Mouse (Mus musculus) hindbrain, postnatal 0 days (tissue): Measurements from ENCODE around the gene Ocm. TPM values are rescaled to one million over a fixed set of nuclear protein-coding genes. Genes with fewer than 3 reads are reported as not detected.
A peak's percentile ranks its signal among the peaks of the same experiment; 100 is the strongest.

Experiments
- ATAC-seq: fragments of 200-750 bp; cut with Nextera tagmentation; 2 replicates; pipeline ENCODE4 v1.8.0; 2017; ENCODE audit warnings: mild to moderate bottlenecking, moderate TSS enrichment, moderate library complexity
- DNase-seq: peaks from one replicate; pipeline ENCODE4 v3.0.0-alpha.2; 2015; ENCODE audit warnings: low spot score
- H3K27ac ChIP-seq: fragments of 300-500 bp; sonication (generic); 2 replicates; pipeline ENCODE4 v1.5.1; 2014; ENCODE audit warnings: mild to moderate bottlenecking
- H3K27me3 ChIP-seq: fragments of 300-500 bp; sonication (generic); 2 replicates; pipeline ENCODE4 v1.6.1; 2014; ENCODE audit warnings: low read length, mixed read lengths; ENCODE audit not compliant: insufficient read depth
- H3K36me3 ChIP-seq: fragments of 300-500 bp; sonication (generic); 2 replicates; pipeline ENCODE4 v1.6.1; 2014; ENCODE audit warnings: low read length, mixed read lengths; ENCODE audit not compliant: insufficient read depth
- H3K4me1 ChIP-seq: fragments of 300-500 bp; sonication (generic); 2 replicates; pipeline ENCODE4 v1.6.1; 2014; ENCODE audit warnings: antibody characterized with exemption, low read length, mixed read lengths; ENCODE audit not compliant: insufficient read depth
- H3K4me2 ChIP-seq: fragments of 300-500 bp; sonication (generic); 2 replicates; pipeline ENCODE4 v1.6.1; 2014; ENCODE audit warnings: low read depth, mild to moderate bottlenecking, low read length, moderate library complexity, mixed read lengths
- H3K4me3 ChIP-seq: fragments of 300-500 bp; sonication (generic); 2 replicates; pipeline ENCODE4 v1.5.1; 2014; ENCODE audit warnings: low read length
- H3K9ac ChIP-seq: fragments of 300-500 bp; sonication (generic); replicated peaks from 2 replicates; pipeline ENCODE4 v1.6.1; 2014; ENCODE audit warnings: mild to moderate bottlenecking, low read length, moderate library complexity, mixed read lengths
- H3K9me3 ChIP-seq: fragments of 300-500 bp; sonication (generic); 2 replicates; pipeline ENCODE4 v1.6.1; 2016; ENCODE audit warnings: low read length, mixed read lengths
- CTCF ChIP-seq: IDR thresholded peaks from 2 replicates; pipeline ENCODE4 v1.5.1; 2016; ENCODE audit warnings: antibody characterized with exemption, control low read depth, low read depth
- WGBS: fragments of 180-500 bp; shearing (Covaris S2); extraction: QIAGEN DNeasy Blood & Tissue Kit; methylation state at CpG from one replicate; pipeline ENCODE4 v1.1.7; 2014; 5-methylcytosine and 5-hydroxymethylcytosine counted together
- polyA plus RNA-seq: library from polyadenylated mRNA; unstranded; fragments of >200 nt; fragmentation: Nextera tagmentation; extraction: Ambion mirVana; gene quantifications from 2 replicates; pipeline ENCODE4 v1.2.1, GENCODE M21; 2015
- total RNA-seq: library from RNA; depleted of rRNA; stranded (reverse); fragments of >200 nt; gene quantifications from 2 replicates; pipeline ENCODE4 v1.2.3, GENCODE M21; 2014

Ocm gene
- total and polyA plus RNA-seq, 2 experiments from 2014 or later, result 0.54 TPM; not detected in 1

DNA sequence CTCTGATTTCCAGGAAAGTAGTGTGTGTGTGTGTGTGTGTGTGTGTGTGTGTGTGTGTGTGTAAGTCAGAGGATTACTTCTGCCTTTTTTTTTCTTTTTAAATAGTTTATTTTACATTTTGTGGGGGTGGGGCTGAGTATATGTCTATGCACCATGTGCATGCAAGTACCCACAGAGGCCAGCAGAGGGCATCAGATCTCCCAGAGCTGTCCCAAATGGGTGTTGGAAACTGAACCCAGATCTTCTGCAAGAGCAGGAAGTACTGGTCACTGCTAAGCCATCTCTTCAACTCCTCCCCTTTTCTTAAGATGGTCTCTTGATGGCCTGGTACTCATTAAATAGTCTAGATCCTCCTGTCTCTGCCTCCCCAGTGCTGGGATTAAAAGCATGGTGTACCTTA, 24.8 kb upstream of the Ocm start:
- no peak overlapping the region for H3K4me2 ChIP-seq
- H3K9ac ChIP-seq, result no peak overlapping the region
- DNase-seq, result no peak
- no peaks in the 10 kb centered on the region for H3K27me3 ChIP-seq
- no peaks in the 10 kb centered on the region for H3K4me1 ChIP-seq
- no peaks in the 10 kb centered on the region for H3K9me3 ChIP-seq
- H3K27ac ChIP-seq, result no peak overlapping the region
- TF ChIP-seq CTCF, result peak; percentile 37
- no peak overlapping the region for H3K4me3 ChIP-seq
- no peak for ATAC-seq
- H3K36me3 ChIP-seq, result no peaks in the 10 kb centered on the region

DNA sequence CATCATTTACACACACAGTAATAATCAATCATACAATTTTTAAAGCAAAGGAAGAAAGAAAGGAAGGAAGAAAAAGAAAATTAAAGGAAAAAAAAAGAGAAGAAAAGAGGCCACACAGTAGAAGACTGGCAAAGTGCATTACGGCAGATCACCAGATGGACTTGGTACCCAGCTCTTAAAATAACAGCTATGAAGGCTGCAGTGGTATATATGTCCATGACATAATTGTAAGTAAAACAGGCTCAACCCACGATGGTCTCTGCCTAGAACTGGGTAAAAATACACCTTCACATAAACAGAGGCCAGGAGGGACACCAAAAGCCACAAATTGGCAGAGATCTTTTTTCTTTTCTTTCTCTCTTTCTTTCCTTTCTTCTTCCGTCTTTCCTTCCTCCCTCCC, 23.4 kb upstream of the Ocm start:
- no peak overlapping the region for H3K27ac ChIP-seq
- H3K9me3 ChIP-seq, result no peaks in the 10 kb centered on the region
- H3K9ac ChIP-seq, result no peak overlapping the region
- H3K4me3 ChIP-seq, result no peak overlapping the region
- no peak for TF ChIP-seq CTCF
- H3K4me2 ChIP-seq, result no peak overlapping the region
- DNase-seq, result no peak
- 66% methylated on average over 3 of the region's 3 CpGs for WGBS
- no peaks in the 10 kb centered on the region for H3K36me3 ChIP-seq
- no peak for ATAC-seq
- H3K4me1 ChIP-seq, result no peaks in the 10 kb centered on the region
- H3K27me3 ChIP-seq, result no peaks in the 10 kb centered on the region

DNA sequence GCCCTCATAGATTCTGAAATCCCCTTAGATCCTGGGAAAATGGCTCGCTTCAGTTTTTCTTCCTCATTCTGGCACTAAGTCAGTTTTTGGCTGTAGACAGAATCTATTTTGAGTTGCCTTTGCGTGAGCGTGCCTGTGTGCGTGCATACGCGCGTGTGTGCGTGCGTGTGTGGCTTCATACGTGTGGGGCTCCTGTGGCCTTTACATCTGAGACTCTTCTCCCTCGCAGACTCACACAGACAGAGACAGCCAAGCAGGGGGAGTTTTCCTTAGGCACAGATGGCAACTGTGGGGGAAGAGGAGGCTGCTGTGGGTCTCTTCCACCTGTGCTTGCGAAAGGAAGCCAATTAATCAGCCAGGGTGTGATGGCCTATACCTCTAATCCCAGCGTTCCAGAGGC, 20.9 kb upstream of the Ocm start:
- no peak overlapping the region for H3K4me3 ChIP-seq
- 0 out of 2 replicates have a peak overlapping the region, but pooled peaks have one; percentile 13 for H3K9ac ChIP-seq
- no peak overlapping the region for H3K4me2 ChIP-seq
- DNase-seq (peak; percentile 49), ATAC-seq (peak; percentile 56)
- WGBS, result 45% methylated on average over 13 of the region's 13 CpGs
- H3K9me3 ChIP-seq, result no peaks in the 10 kb centered on the region
- no peaks in the 10 kb centered on the region for H3K4me1 ChIP-seq
- H3K36me3 ChIP-seq, result no peaks in the 10 kb centered on the region
- TF ChIP-seq CTCF, result no peak
- H3K27me3 ChIP-seq, result no peaks in the 10 kb centered on the region
- H3K27ac ChIP-seq, result peak overlapping the region; percentile 45; the same call in 1 of the 2 replicates

DNA sequence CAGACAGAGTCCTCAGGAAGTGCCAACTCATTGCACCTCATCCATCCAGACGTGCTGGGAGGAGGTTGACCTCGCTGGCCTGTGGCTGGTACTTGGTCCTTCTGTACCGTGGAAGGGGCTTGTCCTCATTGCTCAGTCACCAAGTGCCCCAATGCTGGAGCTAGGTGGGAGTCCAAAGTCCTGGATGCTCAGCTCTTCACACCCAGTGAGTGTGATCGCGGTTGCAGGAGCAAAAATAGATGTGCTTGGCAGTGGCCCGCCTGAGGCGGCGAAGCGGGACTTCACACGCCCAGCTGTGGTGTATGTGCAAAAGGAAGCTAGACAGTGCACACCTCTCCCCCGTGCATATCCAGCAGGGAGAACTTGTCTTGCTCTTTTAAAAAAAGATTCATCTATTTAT, 16.7 kb upstream of the Ocm start:
- no peak overlapping the region for H3K27ac ChIP-seq
- no peak overlapping the region for H3K9ac ChIP-seq
- no peak overlapping the region for H3K4me3 ChIP-seq
- no peak for TF ChIP-seq CTCF
- 88% methylated on average over 11 of the region's 11 CpGs for WGBS
- H3K4me1 ChIP-seq, result no peaks in the 10 kb centered on the region
- H3K9me3 ChIP-seq, result no peaks in the 10 kb centered on the region
- DNase-seq, result no peak
- no peak overlapping the region for H3K4me2 ChIP-seq
- ATAC-seq, result no peak
- no peaks in the 10 kb centered on the region for H3K27me3 ChIP-seq
- no peaks in the 10 kb centered on the region for H3K36me3 ChIP-seq

DNA sequence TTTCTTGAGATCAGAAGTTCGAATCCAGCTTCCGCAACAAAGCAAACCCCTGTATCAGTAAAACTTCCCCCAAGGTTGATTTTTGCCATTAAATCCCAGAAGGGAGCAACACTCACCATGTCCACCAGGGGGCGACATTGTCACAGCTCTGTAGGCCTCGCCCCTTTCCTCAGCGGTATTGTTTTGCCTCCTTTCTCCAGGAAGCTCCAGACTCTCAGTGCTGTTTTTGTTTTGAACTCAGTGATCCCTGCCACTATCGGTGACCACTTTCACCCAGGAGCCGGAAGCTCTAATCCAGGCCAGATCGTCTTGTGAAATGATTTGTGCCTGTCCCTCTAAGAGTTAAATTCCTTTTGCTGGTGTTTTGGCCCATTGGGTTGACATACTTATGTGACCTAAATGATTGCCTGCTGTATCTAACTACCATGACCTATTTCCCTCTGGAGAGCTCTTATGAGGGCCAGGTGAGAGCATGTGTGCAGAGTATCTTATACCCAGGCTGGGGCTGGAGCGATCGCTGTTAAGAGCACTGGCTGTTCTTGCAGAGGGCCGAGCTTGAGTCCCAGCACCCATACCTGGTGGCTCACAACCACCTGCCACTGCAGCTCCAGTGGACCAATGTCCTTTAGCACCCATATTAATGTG, 14.4 kb upstream of the Ocm start:
- H3K4me1 ChIP-seq, result no peaks in the 10 kb centered on the region
- no peak overlapping the region for H3K9ac ChIP-seq
- peak overlapping the region; percentile 1; the same call in 1 of the 2 replicates for H3K4me2 ChIP-seq
- DNase-seq (peak; percentile 82), ATAC-seq (peak; percentile 58; the same call in 1 of the 2 replicates)
- no peak overlapping the region for H3K4me3 ChIP-seq
- no peaks in the 10 kb centered on the region for H3K36me3 ChIP-seq
- H3K9me3 ChIP-seq, result no peaks in the 10 kb centered on the region
- peak; percentile 95 for TF ChIP-seq CTCF
- H3K27ac ChIP-seq, result no peak overlapping the region
- no peaks in the 10 kb centered on the region for H3K27me3 ChIP-seq
- 47% methylated on average over 11 of the region's 11 CpGs for WGBS

DNA sequence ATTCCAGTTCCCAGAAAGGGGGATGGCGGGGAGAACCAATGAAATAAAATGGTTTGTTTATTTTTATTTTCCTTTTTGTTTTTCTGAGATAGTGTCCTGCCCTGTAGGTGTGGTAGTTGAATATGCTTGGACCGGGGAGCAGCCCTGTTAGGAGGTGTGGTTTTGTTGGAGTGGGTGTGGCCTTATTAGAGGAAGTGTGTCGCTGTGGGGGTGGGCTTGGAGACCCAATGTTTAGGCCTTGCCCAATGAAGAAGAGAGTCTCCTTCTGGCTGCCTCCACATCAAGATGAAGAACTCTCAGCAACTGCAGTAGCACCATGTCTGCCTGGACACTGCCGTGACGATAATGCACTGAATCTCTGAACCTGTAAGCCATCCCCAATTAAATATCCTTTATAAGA, 13.4 kb upstream of the Ocm start:
- no peak for ATAC-seq
- Histone ChIP-seq H3K9me3 (no peaks in the 10 kb centered on the region), H3K4me3 (no peak overlapping the region), H3K9ac (no peak overlapping the region), H3K36me3 (no peaks in the 10 kb centered on the region), H3K27ac (no peak overlapping the region), H3K4me1 (no peaks in the 10 kb centered on the region), H3K4me2 (no peak overlapping the region), H3K27me3 (no peaks in the 10 kb centered on the region)
- no peak for DNase-seq
- TF ChIP-seq CTCF, result no peak
- WGBS, result 93% methylated on average over 5 of the region's 5 CpGs

DNA sequence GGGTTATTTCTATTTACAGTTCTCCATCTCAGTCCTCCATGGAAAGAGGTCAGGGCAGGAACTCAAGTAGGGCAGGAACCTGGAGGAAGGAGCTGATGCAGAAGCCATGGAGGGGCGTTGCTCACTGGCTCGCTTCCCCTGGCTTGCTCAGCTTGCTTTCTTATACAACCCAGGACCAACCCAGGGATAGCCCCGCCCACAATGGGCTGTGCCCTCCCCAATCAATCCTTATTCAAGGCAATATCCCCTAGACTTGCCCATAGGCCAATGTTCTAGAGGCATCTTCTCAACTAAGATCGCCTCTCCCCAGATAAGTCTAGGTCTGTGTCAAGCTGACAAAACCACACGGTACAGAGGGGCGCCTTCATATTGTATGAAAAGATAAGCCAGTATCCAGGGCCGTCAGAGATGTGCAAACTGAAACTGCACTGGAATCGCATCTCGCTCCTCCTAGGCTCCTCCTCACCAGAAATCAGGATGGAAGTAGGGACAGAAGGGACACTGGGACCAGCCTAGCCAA, 12.7 kb upstream of the Ocm start:
- H3K4me1 ChIP-seq, result no peaks in the 10 kb centered on the region
- H3K27me3 ChIP-seq, result no peaks in the 10 kb centered on the region
- DNase-seq, result no peak
- no peak overlapping the region for H3K4me2 ChIP-seq
- no peak for TF ChIP-seq CTCF
- no peak overlapping the region for H3K9ac ChIP-seq
- H3K4me3 ChIP-seq, result no peak overlapping the region
- no peaks in the 10 kb centered on the region for H3K9me3 ChIP-seq
- H3K36me3 ChIP-seq, result no peaks in the 10 kb centered on the region
- no peak overlapping the region for H3K27ac ChIP-seq
- 78% methylated on average over 9 of the region's 9 CpGs for WGBS
- no peak for ATAC-seq
